Mouse (Mus musculus): ENCODE data around the gene Uvssa. TPM values are rescaled to one million over a fixed set of nuclear protein-coding genes. Genes with fewer than 3 reads are reported as not detected.

Uvssa gene
- polyA plus RNA-seq, 1 experiment from 2014 or later: 11.3 TPM

- H3K4me1 ChIP-seq: peaks cover 16% of the 10 kb centered on the region
- no peaks in the 10 kb centered on the region for H3K36me3 ChIP-seq
- no peak for ATAC-seq (ENCODE audit: insufficient number of reproducible peaks, low FRiP score, low TSS enrichment, low read depth)
- H3K4me2 ChIP-seq (replicated peaks): no peak overlapping the region
- H3K9ac ChIP-seq: no peak overlapping the region
- 95% methylated on average over 5 of the region's 5 CpGs for WGBS
- no peaks in the 10 kb centered on the region for H3K27me3 ChIP-seq
- no peaks in the 10 kb centered on the region for H3K9me3 ChIP-seq (replicated peaks)
- no peak overlapping the region for H3K27ac ChIP-seq (replicated peaks)
- H3K4me3 ChIP-seq (replicated peaks): no peak overlapping the region
Observed at GRCm38 (mm10) chr5:33349205-33349604, 29.1 kb upstream of the Uvssa start.

DNA sequence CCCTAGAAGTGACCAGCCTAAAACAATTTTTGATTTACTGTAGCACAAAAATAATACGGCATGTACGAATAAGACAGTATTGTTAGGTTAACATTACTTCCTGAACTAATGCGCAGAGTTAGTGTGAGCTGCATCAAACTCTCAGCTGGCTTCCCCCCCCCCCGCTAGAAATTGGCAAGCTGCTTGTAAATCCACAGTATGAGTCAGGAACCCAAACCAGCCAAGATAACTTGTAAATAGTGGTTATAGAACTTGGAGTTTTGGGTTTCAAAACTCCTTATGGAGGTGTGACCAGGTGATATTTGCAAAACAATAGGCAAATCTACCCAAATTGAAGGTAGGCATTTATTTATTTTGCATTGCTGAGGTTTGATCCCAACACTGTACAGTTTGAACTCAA lies 28.6 kb upstream of the Uvssa start:
- H3K4me2 ChIP-seq (replicated peaks): no peak overlapping the region
- no peak overlapping the region for H3K4me3 ChIP-seq (replicated peaks)
- peaks cover 17% of the 10 kb centered on the region for H3K4me1 ChIP-seq
- H3K27me3 ChIP-seq: no peaks in the 10 kb centered on the region
- H3K9me3 ChIP-seq (replicated peaks): no peaks in the 10 kb centered on the region
- no peak overlapping the region for H3K9ac ChIP-seq
- no peak overlapping the region for H3K27ac ChIP-seq (replicated peaks)
- H3K36me3 ChIP-seq: no peaks in the 10 kb centered on the region
- 89% methylated on average over 3 of the region's 4 CpGs for WGBS
- ATAC-seq (ENCODE audit: insufficient number of reproducible peaks, low FRiP score, low TSS enrichment, low read depth): no peak

- H3K9me3 ChIP-seq (replicated peaks): no peaks in the 10 kb centered on the region
- H3K27ac ChIP-seq (replicated peaks): 0 out of 2 replicates have a peak overlapping the region, but pooled peaks have one; percentile 17
Observed at GRCm38 (mm10) chr5:33351556-33352272, 26.6 kb upstream of the Uvssa start.

DNA sequence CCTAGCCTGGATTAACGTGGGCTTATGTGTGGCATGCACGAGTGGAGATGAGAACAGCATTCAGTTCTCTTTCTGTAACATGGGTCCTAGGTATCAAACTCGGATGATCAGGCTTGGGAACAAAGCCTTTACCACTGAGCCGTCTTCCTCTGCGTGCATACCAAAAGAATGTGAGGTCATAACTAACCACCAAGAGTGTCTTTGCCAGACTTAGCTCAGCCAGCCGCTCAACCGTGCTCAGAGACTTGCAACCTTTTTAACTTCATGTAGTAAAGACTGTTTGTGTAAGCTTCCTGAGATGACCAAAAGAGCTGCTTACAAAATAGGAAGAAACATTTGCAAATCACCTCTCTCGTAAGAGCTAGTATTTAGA lies 26.1 kb upstream of the Uvssa start:
- Histone ChIP-seq H3K27ac (replicated peaks) (0 out of 2 replicates have a peak overlapping the region, but pooled peaks have one; percentile 17), H3K9me3 (replicated peaks) (no peaks in the 10 kb centered on the region), H3K9ac (no peak overlapping the region), H3K4me1 (peaks cover 17% of the 10 kb centered on the region), H3K27me3 (no peaks in the 10 kb centered on the region), H3K4me2 (replicated peaks) (no peak overlapping the region), H3K4me3 (replicated peaks) (no peak overlapping the region), H3K36me3 (no peaks in the 10 kb centered on the region)
- ATAC-seq (ENCODE audit: insufficient number of reproducible peaks, low FRiP score, low TSS enrichment, low read depth): no peak
- 56% methylated on average over 8 of the region's 8 CpGs for WGBS

More at GRCm38 (mm10) chr5:33351556-33352272, 26.6 kb upstream of the Uvssa start:
- no peak overlapping the region for H3K9ac ChIP-seq
- H3K4me2 ChIP-seq (replicated peaks): no peak overlapping the region
- ATAC-seq (ENCODE audit: insufficient number of reproducible peaks, low FRiP score, low TSS enrichment, low read depth): no peak
- peaks cover 17% of the 10 kb centered on the region for H3K4me1 ChIP-seq
- H3K4me3 ChIP-seq (replicated peaks): no peak overlapping the region
- H3K36me3 ChIP-seq: no peaks in the 10 kb centered on the region
- H3K27me3 ChIP-seq: no peaks in the 10 kb centered on the region
- 81% methylated on average over 3 of the region's 3 CpGs for WGBS

GRCm38 (mm10) chr5:33353011-33353410 lies 25.3 kb upstream of the Uvssa start:
- Histone ChIP-seq H3K4me2 (replicated peaks) (no peak overlapping the region), H3K9me3 (replicated peaks) (no peaks in the 10 kb centered on the region), H3K9ac (no peak overlapping the region), H3K4me3 (replicated peaks) (no peak overlapping the region), H3K4me1 (peaks cover 17% of the 10 kb centered on the region), H3K27ac (replicated peaks) (no peak overlapping the region), H3K27me3 (no peaks in the 10 kb centered on the region), H3K36me3 (no peaks in the 10 kb centered on the region)
- ATAC-seq (ENCODE audit: insufficient number of reproducible peaks, low FRiP score, low TSS enrichment, low read depth): no peak
- whole genome bisulfite sequencing: 33% methylated on average over 3 of the region's 3 CpGs

DNA sequence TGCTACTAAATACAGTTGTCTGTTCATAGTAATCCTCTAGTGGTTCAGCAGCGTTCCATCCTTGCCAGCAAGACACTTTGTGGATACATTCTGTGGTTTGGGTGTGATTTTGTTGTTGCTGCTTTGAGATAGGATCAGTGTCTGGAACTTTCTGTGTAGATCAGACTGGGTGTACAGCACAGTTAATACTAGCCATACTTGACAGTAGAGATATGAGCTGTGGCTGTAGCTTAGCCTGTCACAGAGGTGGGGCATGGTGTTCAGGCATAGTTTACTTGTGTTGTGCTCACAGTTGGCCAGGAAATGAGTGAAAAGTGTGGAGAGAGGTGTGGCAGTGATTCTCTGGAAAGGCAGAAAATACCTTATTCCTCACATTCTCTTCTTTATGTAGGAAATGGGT lies 20.9 kb upstream of the Uvssa start:
- H3K9ac ChIP-seq: no peak overlapping the region
- 63% methylated on average over 1 of the region's 1 CpGs for WGBS
- H3K36me3 ChIP-seq: peaks cover 35% of the 10 kb centered on the region
- no peak for ATAC-seq (ENCODE audit: insufficient number of reproducible peaks, low FRiP score, low TSS enrichment, low read depth)
- no peak overlapping the region for H3K27ac ChIP-seq (replicated peaks)
- H3K4me1 ChIP-seq: peaks cover 11% of the 10 kb centered on the region
- no peak overlapping the region for H3K4me3 ChIP-seq (replicated peaks)
- H3K27me3 ChIP-seq: no peaks in the 10 kb centered on the region
- H3K4me2 ChIP-seq (replicated peaks): no peak overlapping the region
- H3K9me3 ChIP-seq (replicated peaks): no peaks in the 10 kb centered on the region

GRCm38 (mm10) chr5:33358467-33358866 lies 19.9 kb upstream of the Uvssa start:
- H3K27me3 ChIP-seq: no peaks in the 10 kb centered on the region
- 0 out of 2 replicates have a peak, but pooled peaks cover 5% of the 10 kb centered on the region for H3K4me1 ChIP-seq
- no peak overlapping the region for H3K4me3 ChIP-seq (replicated peaks)
- no peak overlapping the region for H3K4me2 ChIP-seq (replicated peaks)
- H3K9me3 ChIP-seq (replicated peaks): no peaks in the 10 kb centered on the region
- WGBS: 90% methylated on average over 4 of the region's 4 CpGs
- H3K36me3 ChIP-seq: peaks cover 45% of the 10 kb centered on the region
- no peak for ATAC-seq (ENCODE audit: insufficient number of reproducible peaks, low FRiP score, low TSS enrichment, low read depth)
- no peak overlapping the region for H3K9ac ChIP-seq
- no peak overlapping the region for H3K27ac ChIP-seq (replicated peaks)

GRCm38 (mm10) chr5:33363263-33363662 lies 15.1 kb upstream of the Uvssa start:
- WGBS: 88% methylated on average over 5 of the region's 5 CpGs
- Histone ChIP-seq H3K9ac (no peak overlapping the region), H3K27me3 (no peaks in the 10 kb centered on the region), H3K9me3 (replicated peaks) (no peaks in the 10 kb centered on the region), H3K4me2 (replicated peaks) (no peak overlapping the region), H3K4me1 (no peaks in the 10 kb centered on the region), H3K4me3 (replicated peaks) (no peak overlapping the region), H3K27ac (replicated peaks) (no peak overlapping the region), H3K36me3 (peaks cover 90% of the 10 kb centered on the region)
- no peak for ATAC-seq (ENCODE audit: insufficient number of reproducible peaks, low FRiP score, low TSS enrichment, low read depth)

DNA sequence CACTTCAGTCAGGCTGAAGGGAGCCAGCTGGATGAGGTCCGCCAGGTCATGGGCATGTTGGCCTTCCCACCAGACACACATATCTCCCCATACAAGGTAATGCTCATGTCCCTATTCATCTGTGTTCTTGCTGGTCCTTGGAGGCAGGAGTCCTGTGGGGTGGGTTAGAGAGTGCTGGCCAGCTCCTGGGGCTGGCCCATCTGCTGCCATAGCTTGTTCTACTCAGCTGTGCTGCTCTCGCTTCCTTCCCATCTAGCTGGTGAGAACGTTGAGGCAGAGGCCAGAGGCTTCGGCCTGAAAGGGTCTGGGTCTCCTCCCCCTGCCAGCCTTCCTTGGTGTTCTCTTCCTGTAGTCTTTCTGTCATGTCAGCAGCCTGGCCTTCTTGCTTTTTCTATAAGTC lies 9.7 kb upstream of the Uvssa start:
- Histone ChIP-seq H3K4me3 (replicated peaks) (no peak overlapping the region), H3K27ac (replicated peaks) (no peak overlapping the region), H3K27me3 (no peaks in the 10 kb centered on the region), H3K36me3 (peaks cover 98% of the 10 kb centered on the region), H3K4me2 (replicated peaks) (no peak overlapping the region), H3K9ac (no peak overlapping the region), H3K9me3 (replicated peaks) (no peaks in the 10 kb centered on the region), H3K4me1 (no peaks in the 10 kb centered on the region)
- no peak for ATAC-seq (ENCODE audit: insufficient number of reproducible peaks, low FRiP score, low TSS enrichment, low read depth)
- WGBS: 98% methylated on average over 4 of the region's 4 CpGs

GRCm38 (mm10) chr5:33371137-33371536 lies 7.2 kb upstream of the Uvssa start:
- Histone ChIP-seq H3K4me1 (no peaks in the 10 kb centered on the region), H3K9me3 (replicated peaks) (no peaks in the 10 kb centered on the region), H3K36me3 (peaks cover 87% of the 10 kb centered on the region), H3K27ac (replicated peaks) (no peak overlapping the region), H3K4me2 (replicated peaks) (no peak overlapping the region), H3K27me3 (no peaks in the 10 kb centered on the region), H3K9ac (no peak overlapping the region), H3K4me3 (replicated peaks) (no peak overlapping the region)
- no peak for ATAC-seq (ENCODE audit: insufficient number of reproducible peaks, low FRiP score, low TSS enrichment, low read depth)

DNA sequence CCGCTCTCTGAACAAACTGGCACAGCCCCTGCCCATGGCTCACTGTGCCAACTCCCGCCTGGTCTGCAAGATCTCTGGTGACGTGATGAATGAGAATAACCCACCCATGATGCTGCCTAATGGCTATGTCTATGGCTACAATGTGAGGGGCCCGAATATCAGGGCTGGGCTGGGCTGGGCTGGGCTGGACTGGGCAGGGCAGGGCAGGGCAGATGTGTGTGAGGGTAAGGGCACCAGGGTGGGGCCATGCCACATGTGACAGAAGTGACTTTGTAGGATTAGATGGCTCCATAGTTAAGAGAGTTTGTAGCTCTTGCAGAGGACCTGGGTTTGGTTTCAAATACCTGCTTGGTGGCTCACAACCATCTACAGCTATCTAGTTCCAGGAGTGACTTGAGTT lies 6.7 kb upstream of the Uvssa start:
- no peak overlapping the region for H3K9ac ChIP-seq
- ATAC-seq (ENCODE audit: insufficient number of reproducible peaks, low FRiP score, low TSS enrichment, low read depth): no peak
- H3K4me3 ChIP-seq (replicated peaks): no peak overlapping the region
- no peaks in the 10 kb centered on the region for H3K27me3 ChIP-seq
- no peak overlapping the region for H3K27ac ChIP-seq (replicated peaks)
- no peaks in the 10 kb centered on the region for H3K9me3 ChIP-seq (replicated peaks)
- H3K4me2 ChIP-seq (replicated peaks): no peak overlapping the region
- H3K4me1 ChIP-seq: no peaks in the 10 kb centered on the region
- 93% methylated on average over 4 of the region's 4 CpGs for WGBS
- H3K36me3 ChIP-seq: peaks cover 81% of the 10 kb centered on the region
